ENCODE assay signal across 11 mouse cellular contexts in genomic region chr1:80018391-80019065, GRCm38 (mm10).
DNase-seq lines count a peak whose midpoint lies in the region; ATAC-seq and TF ChIP-seq lines count a peak whose summit lies in the region.
"Had no signal": no experiment of that assay in that cellular context is flagged by ENCODE, and none has a peak within 500 bp of the region (broad histone marks: within the 10 kb centered on the region; RNA-seq: fewer than 3 reads in every experiment).

No protein-coding gene starts in this region.

- no peak overlapping the region for H3K4me2 ChIP-seq in hindbrain, postnatal 0 days (ENCODE audit: low read depth, low read length)
- H3K4me2 ChIP-seq: embryonic facial prominence, embryonic 12.5 days; hindbrain, embryonic 12.5 days; limb, embryonic 15.5 days had no signal

- WGBS in hindbrain, postnatal 0 days = 65% methylated on average over 11 of the region's 11 CpGs

- no peak overlapping the region for H3K9ac ChIP-seq in hindbrain, postnatal 0 days (replicated peaks; ENCODE audit: low read length)
- H3K9ac ChIP-seq: embryonic facial prominence, embryonic 12.5 days; hindbrain, embryonic 12.5 days; limb, embryonic 15.5 days had no signal

- intact Hi-C loops in gastrocnemius, adult 2 months (cut with DNase I) = loop anchor here (10.0 kb wide), 1 partner anchor 76 kb away; no protein-coding TSS in a partner anchor

- ATAC-seq in monocyte, adult 5-6 weeks (replicated peaks; ENCODE audit: insufficient number of reproducible peaks, low FRiP score, low TSS enrichment, poor library complexity, severe bottlenecking) = no peak
- ATAC-seq in hindbrain, postnatal 0 days = no peak

- H3K9me3 ChIP-seq in hindbrain, postnatal 0 days (ENCODE audit: low read length) = no peaks in the 10 kb centered on the region
- H3K9me3 ChIP-seq: embryonic facial prominence, embryonic 12.5 days; hindbrain, embryonic 12.5 days; limb, embryonic 15.5 days had no signal

- no peaks in the 10 kb centered on the region for H3K27me3 ChIP-seq in hindbrain, postnatal 0 days (ENCODE audit: insufficient read depth, low read length)
- H3K27me3 ChIP-seq: embryonic facial prominence, embryonic 12.5 days; hindbrain, embryonic 12.5 days; limb, embryonic 15.5 days had no signal

- peak overlapping the region; percentile 32; the same call in 1 of the 2 replicates for H3K27ac ChIP-seq in gastrocnemius, adult 2 months
- no peak overlapping the region for H3K27ac ChIP-seq in hindbrain, postnatal 0 days
- H3K27ac ChIP-seq: embryonic facial prominence, embryonic 12.5 days; hindbrain, embryonic 12.5 days; limb, embryonic 15.5 days had no signal

- H3K4me3 ChIP-seq in gastrocnemius, adult 2 months = no peak overlapping the region
- no peak overlapping the region for H3K4me3 ChIP-seq in hindbrain, postnatal 0 days (ENCODE audit: low read length)
- H3K4me3 ChIP-seq: embryonic facial prominence, embryonic 12.5 days; hindbrain, embryonic 12.5 days; limb, embryonic 15.5 days had no signal

- no peaks in the 10 kb centered on the region for H3K36me3 ChIP-seq in hindbrain, postnatal 0 days (ENCODE audit: insufficient read depth, low read length)
- H3K36me3 ChIP-seq: embryonic facial prominence, embryonic 12.5 days; hindbrain, embryonic 12.5 days; limb, embryonic 15.5 days had no signal

- no peak for TF ChIP-seq CTCF in gastrocnemius, adult 2 months (IDR thresholded peaks at IDR 0.05)
- no peak for TF ChIP-seq CTCF in hindbrain, postnatal 0 days (IDR thresholded peaks at IDR 0.05; ENCODE audit: low read depth)

- peak; percentile 6 for DNase-seq in kidney, adult 11 months
- DNase-seq in kidney, adult 18-20 months = no peak
- peak; percentile 82 for DNase-seq in gastrocnemius, adult 2 months
- peak; percentile 10 for DNase-seq in induced T-regulatory cell, adult 2 months (ENCODE audit: low read depth)
- DNase-seq in ovary, adult 18-20 months (ENCODE audit: low spot score) = peak; percentile 41
- no peak for DNase-seq in left cerebral cortex, adult 8-10 months (ENCODE audit: low spot score in 2 of 2)
- DNase-seq in hindbrain, postnatal 0 days (ENCODE audit: low spot score) = no peak

- H3K4me1 ChIP-seq in hindbrain, postnatal 0 days (ENCODE audit: insufficient read depth, low read length) = no peaks in the 10 kb centered on the region
- H3K4me1 ChIP-seq: hindbrain, embryonic 12.5 days; limb, embryonic 15.5 days had no signal

Comparison
In these comparisons a context has a peak if more than half of its experiments do, and no peak if none do; other contexts are left out.
1. DNase-seq: peak in kidney, adult 11 months (single experiment), gastrocnemius, adult 2 months (single experiment), induced T-regulatory cell, adult 2 months (single experiment) and ovary, adult 18-20 months (single experiment); none in kidney, adult 18-20 months (single experiment), left cerebral cortex, adult 8-10 months (0 of 2) and hindbrain, postnatal 0 days (single experiment).